Mouse (Mus musculus) testis, adult 2 months (tissue): ENCODE results near the gene Dbnl.

ENCODE experiments used
- CTCF ChIP-seq: fragments of 200-500 bp; IDR thresholded peaks from 2 replicates; pipeline ENCODE4 v1.5.1; 2012; ENCODE audit warnings: low read depth, mild to moderate bottlenecking, inconsistent platforms, low read length, moderate library complexity; ENCODE audit not compliant: control insufficient read depth, insufficient read depth, insufficient replicate concordance
- POLR2A ChIP-seq: fragments of 200-500 bp; IDR thresholded peaks from 2 replicates; pipeline ENCODE4 v1.6.1; 2012; ENCODE audit warnings: low read depth, mild to moderate bottlenecking, inconsistent platforms, low read length, moderate library complexity; ENCODE audit not compliant: control insufficient read depth

GRCm38 (mm10) chr11:5762633-5762982, 25.7 kb upstream of the Dbnl start:
- TF ChIP-seq POLR2A (no peak), CTCF (no peak)
